Mouse (Mus musculus): Measurements from ENCODE around the gene Asphd2. TPM values are rescaled to one million over a fixed set of nuclear protein-coding genes. Genes with fewer than 3 reads are reported as not detected.

Asphd2 gene
- polyA plus RNA-seq, 1 experiment from 2014 or later: 0.21 TPM

GRCm38 (mm10) chr5:112385973-112386372, 8.7 kb downstream of the Asphd2 start:
- Histone ChIP-seq H3K36me3 (replicated peaks; ENCODE audit: insufficient read depth, low read length) (no peaks in the 10 kb centered on the region), H3K4me3 (ENCODE audit: low read depth, low read length) (no peak overlapping the region), H3K9me3 (ENCODE audit: low read length) (no peaks in the 10 kb centered on the region), H3K27ac (ENCODE audit: low read depth) (no peak overlapping the region), H3K9ac (replicated peaks) (no peak overlapping the region), H3K27me3 (ENCODE audit: insufficient read depth, low read length) (no peaks in the 10 kb centered on the region), H3K4me1 (ENCODE audit: insufficient read depth) (no peaks in the 10 kb centered on the region), H3K4me2 (ENCODE audit: low read depth, low read length) (no peak overlapping the region)
- DNase-seq (peak; percentile 41), ATAC-seq (peak; percentile 90)
- TF ChIP-seq EP300 (IDR thresholded peaks at IDR 0.05; ENCODE audit: low read depth): no peak
- no peak for TF ChIP-seq CTCF (IDR thresholded peaks at IDR 0.05; ENCODE audit: low read depth)
- WGBS (ENCODE audit: insufficient replicate concordance): 70% methylated on average over 2 of the region's 2 CpGs

GRCm38 (mm10) chr5:112384805-112385472, 9.7 kb downstream of the Asphd2 start:
- ATAC-seq (no peak; the same call in 1 of the 2 replicates), DNase-seq (no peak)
- H3K4me3 ChIP-seq (ENCODE audit: low read depth, low read length): no peak overlapping the region
- H3K4me2 ChIP-seq (ENCODE audit: low read depth, low read length): no peak overlapping the region
- H3K27ac ChIP-seq (ENCODE audit: low read depth): no peak overlapping the region
- no peaks in the 10 kb centered on the region for H3K36me3 ChIP-seq (replicated peaks; ENCODE audit: insufficient read depth, low read length)
- H3K4me1 ChIP-seq (ENCODE audit: insufficient read depth): no peaks in the 10 kb centered on the region
- H3K9ac ChIP-seq (replicated peaks): no peak overlapping the region
- no peaks in the 10 kb centered on the region for H3K9me3 ChIP-seq (ENCODE audit: low read length)
- TF ChIP-seq EP300 (IDR thresholded peaks at IDR 0.05; ENCODE audit: low read depth) (no peak), CTCF (IDR thresholded peaks at IDR 0.05; ENCODE audit: low read depth) (no peak)
- 48% methylated on average over 13 of the region's 13 CpGs for WGBS (ENCODE audit: insufficient replicate concordance)
- no peaks in the 10 kb centered on the region for H3K27me3 ChIP-seq (ENCODE audit: insufficient read depth, low read length)

GRCm38 (mm10) chr5:112382641-112383330, 11.9 kb downstream of the Asphd2 start:
- DNase-seq (no peak), ATAC-seq (no peak)
- WGBS (ENCODE audit: insufficient replicate concordance): 62% methylated on average over 16 of the region's 17 CpGs
- Histone ChIP-seq H3K27ac (ENCODE audit: low read depth) (no peak overlapping the region), H3K27me3 (ENCODE audit: insufficient read depth, low read length) (no peaks in the 10 kb centered on the region), H3K4me1 (ENCODE audit: insufficient read depth) (no peaks in the 10 kb centered on the region), H3K4me2 (ENCODE audit: low read depth, low read length) (no peak overlapping the region), H3K9me3 (ENCODE audit: low read length) (no peaks in the 10 kb centered on the region), H3K4me3 (ENCODE audit: low read depth, low read length) (no peak overlapping the region), H3K36me3 (replicated peaks; ENCODE audit: insufficient read depth, low read length) (no peaks in the 10 kb centered on the region), H3K9ac (replicated peaks) (no peak overlapping the region)
- TF ChIP-seq CTCF (IDR thresholded peaks at IDR 0.05; ENCODE audit: low read depth) (no peak), EP300 (IDR thresholded peaks at IDR 0.05; ENCODE audit: low read depth) (no peak)

- no peak for ATAC-seq
- no peak overlapping the region for H3K9ac ChIP-seq (replicated peaks)
- H3K4me2 ChIP-seq (ENCODE audit: low read depth, low read length): no peak overlapping the region
- TF ChIP-seq EP300 (IDR thresholded peaks at IDR 0.05; ENCODE audit: low read depth): no peak
- no peak for TF ChIP-seq CTCF (IDR thresholded peaks at IDR 0.05; ENCODE audit: low read depth)
- WGBS (ENCODE audit: insufficient replicate concordance): 83% methylated on average over 9 of the region's 9 CpGs
- no peak overlapping the region for H3K27ac ChIP-seq (ENCODE audit: low read depth)
- H3K4me3 ChIP-seq (ENCODE audit: low read depth, low read length): no peak overlapping the region
- no peaks in the 10 kb centered on the region for H3K9me3 ChIP-seq (ENCODE audit: low read length)
- H3K27me3 ChIP-seq (ENCODE audit: insufficient read depth, low read length): no peaks in the 10 kb centered on the region
- no peaks in the 10 kb centered on the region for H3K36me3 ChIP-seq (replicated peaks; ENCODE audit: insufficient read depth, low read length)
- DNase-seq: no peak
- no peaks in the 10 kb centered on the region for H3K4me1 ChIP-seq (ENCODE audit: insufficient read depth)
Observed at GRCm38 (mm10) chr5:112382042-112382441, 12.6 kb downstream of the Asphd2 start.

GRCm38 (mm10) chr5:112381154-112381553, 13.5 kb downstream of the Asphd2 start:
- 72% methylated on average over 11 of the region's 11 CpGs for WGBS (ENCODE audit: insufficient replicate concordance)
- H3K9ac ChIP-seq (replicated peaks): no peak overlapping the region
- DNase-seq: no peak

GRCm38 (mm10) chr5:112378716-112379115, 15.9 kb downstream of the Asphd2 start:
- no peak for TF ChIP-seq EP300 (IDR thresholded peaks at IDR 0.05; ENCODE audit: low read depth)
- no peak for TF ChIP-seq CTCF (IDR thresholded peaks at IDR 0.05; ENCODE audit: low read depth)
- Histone ChIP-seq H3K27ac (ENCODE audit: low read depth) (no peak overlapping the region), H3K4me1 (ENCODE audit: insufficient read depth) (no peaks in the 10 kb centered on the region), H3K4me3 (ENCODE audit: low read depth, low read length) (no peak overlapping the region), H3K36me3 (replicated peaks; ENCODE audit: insufficient read depth, low read length) (peaks cover 9% of the 10 kb centered on the region), H3K9ac (replicated peaks) (no peak overlapping the region), H3K27me3 (ENCODE audit: insufficient read depth, low read length) (no peaks in the 10 kb centered on the region), H3K9me3 (ENCODE audit: low read length) (no peaks in the 10 kb centered on the region), H3K4me2 (ENCODE audit: low read depth, low read length) (no peak overlapping the region)
- WGBS (ENCODE audit: insufficient replicate concordance): 68% methylated on average over 6 of the region's 6 CpGs
- DNase-seq: no peak
- no peak for ATAC-seq

More at GRCm38 (mm10) chr5:112381154-112381553, 13.5 kb downstream of the Asphd2 start:
- Histone ChIP-seq H3K9me3 (ENCODE audit: low read length) (no peaks in the 10 kb centered on the region), H3K36me3 (replicated peaks; ENCODE audit: insufficient read depth, low read length) (no peaks in the 10 kb centered on the region; the same call in 1 of the 2 replicates), H3K27ac (ENCODE audit: low read depth) (no peak overlapping the region), H3K4me1 (ENCODE audit: insufficient read depth) (no peaks in the 10 kb centered on the region), H3K27me3 (ENCODE audit: insufficient read depth, low read length) (no peaks in the 10 kb centered on the region), H3K4me3 (ENCODE audit: low read depth, low read length) (no peak overlapping the region), H3K4me2 (ENCODE audit: low read depth, low read length) (no peak overlapping the region)
- no peak for ATAC-seq
- TF ChIP-seq CTCF (IDR thresholded peaks at IDR 0.05; ENCODE audit: low read depth) (no peak), EP300 (IDR thresholded peaks at IDR 0.05; ENCODE audit: low read depth) (no peak)
